Mouse (Mus musculus) limb, embryonic 12.5 days (tissue): ENCODE data around the gene 1700025G04Rik. TPM values are rescaled to one million over a fixed set of nuclear protein-coding genes. Genes with fewer than 3 reads are reported as not detected.
"Not testable (repeated sequence)": the region's sequence is repeated elsewhere in the genome, so short reads cannot be mapped to it uniquely, and the experiment has no call there.

Experiments used
- ATAC-seq: fragments of 200-750 bp; cut with Nextera tagmentation; 2 replicates; pipeline ENCODE4 v1.8.0; 2017; ENCODE audit warnings: low read depth, moderate TSS enrichment; ENCODE audit not compliant: insufficient number of reproducible peaks, insufficient read depth, low FRiP score, low TSS enrichment
- H3K27ac ChIP-seq: fragments of 300-500 bp; sonication (generic); 2 replicates; pipeline ENCODE4 v1.5.1; 2016; ENCODE audit warnings: mild to moderate bottlenecking, moderate library complexity
- H3K27me3 ChIP-seq: fragments of 300-500 bp; sonication (generic); 2 replicates; pipeline ENCODE4 v1.6.1; 2016; ENCODE audit warnings: mild to moderate bottlenecking, moderate library complexity
- H3K36me3 ChIP-seq: fragments of 300-500 bp; sonication (generic); 2 replicates; pipeline ENCODE4 v1.6.1; 2016; ENCODE audit warnings: mild to moderate bottlenecking, moderate library complexity
- H3K4me1 ChIP-seq: fragments of 300-500 bp; sonication (generic); replicated peaks from 2 replicates; pipeline ENCODE4 v1.6.1; 2016
- H3K4me2 ChIP-seq: fragments of 300-500 bp; sonication (generic); 2 replicates; pipeline ENCODE4 v1.6.1; 2016; ENCODE audit warnings: mild to moderate bottlenecking, moderate library complexity
- H3K4me3 ChIP-seq: fragments of 300-500 bp; sonication (generic); replicated peaks from 2 replicates; pipeline ENCODE4 v1.5.1; 2016; ENCODE audit warnings: mild to moderate bottlenecking
- H3K9ac ChIP-seq: fragments of 300-500 bp; sonication (generic); replicated peaks from 2 replicates; pipeline ENCODE4 v1.6.1; 2016; ENCODE audit warnings: mild to moderate bottlenecking, moderate library complexity
- H3K9me3 ChIP-seq: fragments of 300-500 bp; sonication (generic); 2 replicates; pipeline ENCODE4 v1.6.1; 2016; ENCODE audit warnings: mild to moderate bottlenecking, moderate library complexity
- WGBS: fragments of 180-500 bp; shearing (Covaris S2); methylation state at CpG from one replicate; pipeline ENCODE4 v1.1.7; 2016; 5-methylcytosine and 5-hydroxymethylcytosine counted together
- polyA plus RNA-seq: library from polyadenylated mRNA; unstranded; fragments of >200 nt; fragmentation: Nextera tagmentation; extraction: Ambion mirVana; gene quantifications from 2 replicates; pipeline ENCODE4 v1.2.1, GENCODE M21; 2016

The 1700025G04Rik gene
- polyA plus RNA-seq, 1 experiment from 2014 or later = 28.3 TPM

DNA sequence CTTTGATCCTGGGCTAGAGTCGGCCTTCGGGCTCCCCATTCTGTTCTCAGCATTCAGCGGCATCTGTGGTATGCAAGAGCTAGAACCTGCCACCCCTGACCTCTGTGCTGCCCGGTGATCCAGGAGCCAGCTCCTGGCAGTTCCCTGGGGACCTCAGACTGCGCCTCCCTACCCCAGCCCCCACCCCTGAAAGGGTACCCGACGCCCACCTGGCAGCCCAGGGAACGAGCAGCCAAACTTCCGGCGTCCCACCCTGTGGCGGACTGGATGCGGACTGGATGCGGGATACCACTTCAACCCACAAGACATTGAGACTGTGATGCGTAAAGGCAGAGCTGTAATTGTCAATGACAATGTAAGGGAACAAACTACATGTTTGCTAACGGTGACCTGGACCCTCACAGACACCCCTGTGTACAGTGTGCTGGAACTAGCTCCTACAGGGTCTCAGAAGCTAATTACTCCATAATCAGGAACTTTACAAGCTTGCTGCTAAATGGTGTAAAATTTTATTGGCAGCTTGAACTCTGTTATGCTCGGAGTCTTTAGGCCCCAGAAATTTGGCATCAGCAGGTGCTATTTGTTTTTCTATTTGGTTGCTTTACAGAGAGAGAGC lies 239.8 kb downstream of the 1700025G04Rik start:
- Histone ChIP-seq H3K4me3 (no peak overlapping the region), H3K4me2 (no peak overlapping the region), H3K9me3 (no peaks in the 10 kb centered on the region), H3K27me3 (no peaks in the 10 kb centered on the region; the same call in 1 of the 2 replicates), H3K9ac (no peak overlapping the region), H3K4me1 (peaks cover 17% of the 10 kb centered on the region), H3K27ac (no peak overlapping the region), H3K36me3 (no peaks in the 10 kb centered on the region)
- ATAC-seq = 0 out of 2 replicates have a peak, but pooled peaks have one; percentile 61
- 61% methylated on average over 16 of the region's 16 CpGs for WGBS

DNA sequence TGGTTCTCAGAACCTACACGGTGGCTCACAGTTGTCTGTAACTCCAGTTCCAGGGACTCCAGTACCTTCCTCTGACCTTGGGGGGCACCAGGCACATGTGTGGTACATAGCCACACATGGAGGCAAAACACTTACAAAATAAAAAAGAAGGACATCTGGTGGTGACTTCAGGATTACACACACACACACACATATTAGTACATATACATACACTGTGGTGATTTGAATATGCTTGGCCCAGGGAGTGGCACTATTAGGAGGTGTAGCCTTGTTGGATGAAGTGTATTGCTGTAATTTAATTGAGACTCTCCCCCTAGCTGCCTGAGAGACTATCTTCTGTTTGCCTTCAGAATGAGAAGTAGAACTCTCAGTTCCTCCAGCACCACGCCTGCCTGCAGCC lies 241.6 kb downstream of the 1700025G04Rik start:
- Histone ChIP-seq H3K27me3 (no peaks in the 10 kb centered on the region), H3K27ac (no peak overlapping the region), H3K36me3 (no peaks in the 10 kb centered on the region), H3K9ac (no peak overlapping the region), H3K9me3 (no peaks in the 10 kb centered on the region), H3K4me3 (no peak overlapping the region), H3K4me2 (no peak overlapping the region), H3K4me1 (peaks cover 17% of the 10 kb centered on the region)
- WGBS = 90% methylated on average over 2 of the region's 2 CpGs
- no peak for ATAC-seq

DNA sequence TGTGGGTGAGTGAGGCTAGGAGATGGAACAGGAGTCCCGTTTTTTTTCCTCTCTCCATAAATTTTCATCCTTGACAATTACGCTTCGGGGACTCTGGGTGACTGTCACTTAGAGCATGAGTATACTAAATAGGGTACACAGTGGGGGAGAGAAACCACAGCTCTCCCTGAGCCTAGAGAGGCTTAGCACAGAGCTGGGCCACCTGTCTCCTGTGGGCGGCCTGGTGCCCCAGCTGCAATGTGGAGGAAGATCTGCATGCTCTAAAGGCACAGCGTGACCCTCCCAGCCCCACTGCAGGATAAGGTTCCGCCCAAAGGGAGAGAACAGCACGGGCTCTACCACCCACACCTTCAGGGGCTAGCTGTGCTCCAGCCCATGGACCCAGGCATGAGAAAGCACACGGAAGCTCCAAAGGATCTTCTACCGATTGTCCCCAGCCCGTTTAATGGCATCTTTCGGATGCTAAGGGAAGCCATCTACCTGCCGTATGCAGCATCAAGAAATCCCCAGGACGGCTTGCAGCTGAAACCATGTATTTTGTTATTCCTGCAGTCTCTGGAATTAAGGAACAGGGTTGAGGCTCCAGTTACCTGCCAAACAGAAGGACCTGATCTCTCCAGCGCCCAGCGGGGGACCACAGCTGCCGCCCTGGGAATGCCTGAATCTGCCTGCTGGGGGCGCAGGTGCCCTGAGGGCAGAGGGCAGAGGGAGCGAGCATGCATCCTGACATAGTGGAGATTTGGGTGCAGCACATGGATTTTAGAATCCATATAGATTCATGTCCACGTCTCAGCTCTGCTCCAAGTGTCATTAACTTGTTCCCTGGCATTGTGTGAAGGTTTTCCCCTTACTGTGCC lies 243.8 kb downstream of the 1700025G04Rik start:
- ATAC-seq = no peak
- Histone ChIP-seq H3K9ac (no peak overlapping the region), H3K4me3 (no peak overlapping the region), H3K36me3 (no peaks in the 10 kb centered on the region), H3K4me2 (no peak overlapping the region), H3K9me3 (no peaks in the 10 kb centered on the region), H3K27ac (no peak overlapping the region), H3K4me1 (peaks cover 16% of the 10 kb centered on the region), H3K27me3 (no peaks in the 10 kb centered on the region; the same call in 1 of the 2 replicates)
- 62% methylated on average over 19 of the region's 19 CpGs for WGBS

DNA sequence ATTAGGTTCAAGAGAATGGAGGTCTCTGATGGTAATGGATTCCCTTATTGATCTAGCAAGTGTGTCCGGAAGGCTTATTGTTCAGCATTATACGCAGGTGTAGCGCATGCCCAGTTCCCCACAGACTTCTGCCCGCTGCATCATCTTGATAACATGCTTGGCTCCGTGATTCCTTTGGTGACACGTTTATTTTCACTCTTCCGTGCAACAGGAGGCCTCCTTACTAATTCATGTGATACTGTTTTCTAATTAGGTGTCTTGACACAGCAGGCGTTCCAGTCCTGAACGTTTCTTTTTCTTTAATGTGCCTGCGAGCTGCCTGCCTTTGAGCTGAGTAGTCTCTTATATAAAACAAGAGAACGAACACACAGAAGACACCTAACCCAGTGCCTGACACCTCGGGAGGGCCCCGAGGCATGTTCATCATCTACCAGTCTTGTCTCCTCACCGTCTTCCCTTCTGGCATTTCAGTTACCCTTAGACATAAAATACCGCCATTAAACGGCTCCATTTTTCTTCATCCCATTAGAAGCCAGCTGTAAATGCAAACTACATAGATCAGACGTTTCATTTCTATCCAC lies 244.6 kb downstream of the 1700025G04Rik start:
- H3K36me3 ChIP-seq = no peaks in the 10 kb centered on the region
- peaks cover 9% of the 10 kb centered on the region for H3K4me1 ChIP-seq
- no peak overlapping the region for H3K27ac ChIP-seq
- H3K27me3 ChIP-seq = no peaks in the 10 kb centered on the region; the same call in 1 of the 2 replicates
- no peak overlapping the region for H3K4me2 ChIP-seq
- no peak overlapping the region for H3K9ac ChIP-seq
- ATAC-seq = no peak
- H3K4me3 ChIP-seq = no peak overlapping the region
- no peaks in the 10 kb centered on the region for H3K9me3 ChIP-seq
- WGBS = 74% methylated on average over 17 of the region's 17 CpGs

DNA sequence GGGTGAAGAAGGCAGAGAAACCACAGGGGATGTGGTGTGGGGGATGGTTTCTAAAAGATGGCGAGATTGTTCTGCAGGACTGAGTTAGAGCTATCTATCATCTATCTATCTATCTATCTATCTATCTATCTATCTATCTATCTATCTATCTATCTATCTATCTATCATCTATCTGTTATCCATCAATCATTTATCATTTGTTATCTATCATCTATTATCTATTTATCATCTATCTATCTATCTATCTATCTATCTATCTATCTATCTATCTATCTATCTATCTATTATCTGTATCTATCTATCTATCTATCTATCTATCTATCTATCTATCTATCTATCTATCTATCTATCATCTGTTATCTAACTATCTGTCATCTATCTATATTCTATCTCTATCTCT lies 249.6 kb downstream of the 1700025G04Rik start:
- H3K4me2 ChIP-seq, ATAC-seq: not testable (repeated sequence)
- 100% methylated on average over 1 of the region's 1 CpGs for WGBS

DNA sequence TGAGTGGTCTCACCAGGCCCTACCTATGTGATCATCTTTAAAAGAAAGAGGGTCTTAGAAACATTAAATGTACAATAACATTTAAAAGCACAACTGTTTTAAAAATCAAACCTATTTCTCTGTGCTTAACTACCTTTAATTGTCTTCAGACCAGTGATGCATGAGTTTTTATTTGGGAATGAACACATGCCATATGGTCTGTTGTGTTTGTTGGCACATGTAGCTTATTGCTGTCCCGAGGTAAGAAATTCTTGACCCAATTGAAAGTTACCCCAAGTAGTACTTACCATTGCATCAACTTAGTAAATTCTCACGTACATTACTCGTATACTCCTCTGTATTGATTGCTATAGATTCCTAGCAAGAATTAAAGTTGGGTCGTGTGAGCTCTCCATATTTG lies 254.7 kb downstream of the 1700025G04Rik start:
- no peak overlapping the region for H3K4me3 ChIP-seq
- H3K4me1 ChIP-seq = no peaks in the 10 kb centered on the region
- H3K27ac ChIP-seq = no peak overlapping the region
- H3K9ac ChIP-seq = no peak overlapping the region
- H3K9me3 ChIP-seq = peaks cover 15% of the 10 kb centered on the region
- ATAC-seq = no peak
- H3K4me2 ChIP-seq = no peak overlapping the region
- 90% methylated on average over 4 of the region's 4 CpGs for WGBS
- no peaks in the 10 kb centered on the region for H3K27me3 ChIP-seq
- H3K36me3 ChIP-seq = no peaks in the 10 kb centered on the region

More for the DNA sequence above, 249.6 kb downstream of the 1700025G04Rik start:
- not testable (repeated sequence) for H3K9me3 ChIP-seq, H3K27ac ChIP-seq, H3K27me3 ChIP-seq, H3K9ac ChIP-seq, H3K36me3 ChIP-seq, H3K4me1 ChIP-seq, H3K4me3 ChIP-seq

DNA sequence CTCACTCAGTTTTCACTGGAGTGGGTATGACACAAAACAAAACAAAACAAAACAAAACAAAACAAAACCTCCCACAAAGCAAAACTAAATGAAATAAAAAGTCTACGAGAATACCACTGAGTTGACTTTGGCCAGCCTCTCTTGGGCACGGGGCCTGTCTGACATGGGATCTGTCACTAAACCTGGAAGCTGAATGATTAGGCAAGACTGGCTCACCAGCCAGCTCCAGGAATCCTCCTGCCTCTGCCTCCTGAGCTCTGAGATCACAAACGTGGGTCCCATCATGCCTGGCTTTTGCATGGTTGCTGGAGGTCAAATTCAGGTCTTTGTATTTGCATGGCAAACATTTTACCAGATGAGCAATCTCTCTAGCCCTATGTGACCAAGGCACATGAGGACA lies 258.1 kb downstream of the 1700025G04Rik start:
- Histone ChIP-seq H3K4me2 (no peak overlapping the region), H3K4me1 (no peaks in the 10 kb centered on the region), H3K27ac (no peak overlapping the region), H3K36me3 (no peaks in the 10 kb centered on the region), H3K9ac (no peak overlapping the region), H3K9me3 (peaks cover 15% of the 10 kb centered on the region), H3K4me3 (no peak overlapping the region), H3K27me3 (no peaks in the 10 kb centered on the region)
- 86% methylated on average over 3 of the region's 3 CpGs for WGBS
- ATAC-seq = no peak

DNA sequence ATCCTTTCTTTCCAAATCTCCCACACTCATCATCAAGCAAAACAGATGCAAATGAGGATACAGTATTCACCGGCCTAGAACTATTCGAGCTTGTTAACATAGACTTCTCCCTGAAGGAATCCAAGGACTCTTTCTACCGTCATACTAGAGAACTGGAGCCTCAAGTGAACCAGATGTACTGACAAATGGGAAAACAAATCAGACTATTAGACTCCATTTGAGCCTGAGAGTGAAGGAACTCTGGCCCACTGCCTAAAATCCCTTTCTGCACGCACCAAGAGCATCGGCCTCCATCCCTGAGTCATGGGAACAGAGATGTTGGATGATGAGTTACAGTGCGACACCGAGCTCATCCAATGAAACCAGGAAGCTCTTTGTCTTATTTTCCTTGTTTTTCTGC lies 264.9 kb downstream of the 1700025G04Rik start:
- H3K9ac ChIP-seq = no peak overlapping the region
- no peak overlapping the region for H3K4me2 ChIP-seq
- H3K27me3 ChIP-seq = no peaks in the 10 kb centered on the region
- 90% methylated on average over 7 of the region's 7 CpGs for WGBS
- no peak overlapping the region for H3K27ac ChIP-seq
- H3K36me3 ChIP-seq = no peaks in the 10 kb centered on the region
- no peaks in the 10 kb centered on the region for H3K9me3 ChIP-seq
- no peaks in the 10 kb centered on the region for H3K4me1 ChIP-seq
- ATAC-seq = no peak
- no peak overlapping the region for H3K4me3 ChIP-seq

DNA sequence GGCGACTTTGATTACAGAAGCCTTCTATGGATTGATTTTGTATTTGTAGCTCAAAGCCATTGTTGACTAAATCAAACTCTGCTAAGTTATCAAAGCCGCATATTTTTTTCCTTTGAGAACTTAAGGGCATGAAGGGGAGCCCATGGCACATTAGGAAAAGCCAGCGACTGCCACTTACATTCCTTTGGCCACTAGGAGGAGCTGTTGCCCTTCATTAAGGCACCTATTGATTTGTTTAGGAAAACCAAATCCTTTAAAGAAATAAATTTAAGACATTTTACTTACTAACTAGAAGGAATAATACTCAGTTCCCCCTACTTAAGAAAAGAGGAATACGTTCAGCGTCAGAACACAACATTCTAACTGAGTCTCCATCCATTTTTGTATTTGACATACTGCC lies 269.5 kb downstream of the 1700025G04Rik start:
- WGBS = 33% methylated on average over 5 of the region's 5 CpGs
- no peak for ATAC-seq
- H3K4me1 ChIP-seq = no peaks in the 10 kb centered on the region

DNA sequence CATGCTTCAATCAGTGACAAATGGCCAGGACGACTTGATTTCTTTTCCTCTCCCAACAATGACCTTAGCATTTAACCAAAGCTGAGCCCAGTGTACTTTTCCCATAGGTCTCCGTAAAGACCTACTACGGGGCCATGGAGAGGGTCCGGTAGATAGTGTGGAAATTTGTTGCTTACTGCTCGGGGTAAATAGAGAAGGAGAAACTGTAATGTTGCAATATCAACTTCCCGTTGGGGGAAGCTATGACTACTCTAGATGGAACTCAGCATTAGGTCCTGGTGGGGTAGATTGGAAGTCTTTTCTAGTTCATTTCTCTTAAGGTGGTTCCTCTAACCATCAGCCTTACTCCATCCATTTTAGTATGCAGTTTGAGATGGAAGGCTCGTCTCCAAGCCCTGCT lies 270.7 kb downstream of the 1700025G04Rik start:
- no peak overlapping the region for H3K27ac ChIP-seq
- H3K9ac ChIP-seq = no peak overlapping the region
- no peaks in the 10 kb centered on the region for H3K27me3 ChIP-seq
- WGBS = 86% methylated on average over 7 of the region's 7 CpGs
- H3K4me2 ChIP-seq = no peak overlapping the region
- no peaks in the 10 kb centered on the region for H3K9me3 ChIP-seq
- H3K36me3 ChIP-seq = peaks cover 41% of the 10 kb centered on the region
- H3K4me3 ChIP-seq = no peak overlapping the region
- no peak for ATAC-seq
- no peaks in the 10 kb centered on the region for H3K4me1 ChIP-seq

More for the DNA sequence above, 269.5 kb downstream of the 1700025G04Rik start:
- Histone ChIP-seq H3K4me3 (no peak overlapping the region), H3K9ac (no peak overlapping the region), H3K27ac (no peak overlapping the region), H3K27me3 (no peaks in the 10 kb centered on the region), H3K4me2 (no peak overlapping the region), H3K9me3 (no peaks in the 10 kb centered on the region), H3K36me3 (peaks cover 31% of the 10 kb centered on the region)

DNA sequence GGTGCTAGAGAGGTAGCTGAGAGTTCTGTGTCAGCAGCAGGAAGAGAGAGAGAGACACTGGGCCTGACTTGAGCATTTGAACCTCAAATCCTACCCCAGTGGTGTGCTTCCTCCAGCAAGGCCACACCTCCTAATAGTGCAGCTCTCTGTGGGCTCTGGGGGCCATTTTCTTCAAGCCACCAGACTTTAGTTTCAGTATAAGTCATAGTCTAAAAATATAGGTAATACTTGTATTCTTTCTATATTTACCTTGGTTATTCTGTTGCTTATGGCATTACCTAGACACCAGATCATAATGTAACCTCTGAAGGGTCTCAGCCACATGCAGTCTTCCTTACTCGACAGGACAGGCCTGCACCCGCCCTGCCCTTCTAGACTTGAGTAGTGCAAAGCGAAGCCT lies 273.9 kb downstream of the 1700025G04Rik start:
- WGBS = 92% methylated on average over 3 of the region's 3 CpGs
- no peak for ATAC-seq
- H3K36me3 ChIP-seq = peaks cover 63% of the 10 kb centered on the region

More for the DNA sequence above, 273.9 kb downstream of the 1700025G04Rik start:
- H3K27ac ChIP-seq = no peak overlapping the region
- no peak overlapping the region for H3K4me3 ChIP-seq
- no peak overlapping the region for H3K9ac ChIP-seq
- H3K4me1 ChIP-seq = no peaks in the 10 kb centered on the region
- H3K9me3 ChIP-seq = no peaks in the 10 kb centered on the region
- H3K4me2 ChIP-seq = no peak overlapping the region
- H3K27me3 ChIP-seq = no peaks in the 10 kb centered on the region
